Mouse (Mus musculus): ENCODE measurements around the gene Kifc5b. TPM values are rescaled to one million over a fixed set of nuclear protein-coding genes. Genes with fewer than 3 reads are reported as not detected.
A peak's percentile ranks its signal among the peaks of the same experiment; 100 is the strongest.

The Kifc5b gene
- 6.9 and 11.2 TPM in 2 replicates for polyA plus RNA-seq (2014; fragmentation: Nextera tagmentation; extraction: Ambion mirVana)

- peaks cover 8% of the 10 kb centered on the region; the same call in 1 of the 2 replicates for H3K36me3 ChIP-seq (ENCODE audit: control insufficient read depth, insufficient read depth, low read length)
- under 1% methylated on average over 71 of the region's 72 CpGs for WGBS
- H3K4me3 ChIP-seq (ENCODE audit: low read length), result peak within 1 kb of the TSS; percentile 65
- peak within 1 kb of the TSS; percentile 69 for H3K9ac ChIP-seq (ENCODE audit: low read depth, low read length)
- peak within 1 kb of the TSS; percentile 48 for H3K4me2 ChIP-seq (replicated peaks; ENCODE audit: low read depth, low read length)
- H3K4me1 ChIP-seq (ENCODE audit: control insufficient read depth, insufficient read depth, low read length), result peaks cover 4% of the 10 kb centered on the region; the same call in 1 of the 2 replicates
- no peaks in the 10 kb centered on the region for H3K27me3 ChIP-seq (ENCODE audit: control insufficient read depth, insufficient read depth, low read length)
- H3K27ac ChIP-seq (ENCODE audit: low read depth, low read length), result peak within 1 kb of the TSS; percentile 67
- no peaks in the 10 kb centered on the region for H3K9me3 ChIP-seq (ENCODE audit: control insufficient read depth, low read length)
- ATAC-seq (ENCODE audit: low FRiP score, low TSS enrichment), result peak; percentile 99
Observed at GRCm38 (mm10) chr17:26916711-26917482, at the start of gene Kifc5b. Gene Kifc5b (plus strand): TSS chr17:26917091.

- Histone ChIP-seq H3K9me3 (ENCODE audit: control insufficient read depth, low read length) (no peaks in the 10 kb centered on the region), H3K4me2 (replicated peaks; ENCODE audit: low read depth, low read length) (no peak overlapping the region), H3K27me3 (ENCODE audit: control insufficient read depth, insufficient read depth, low read length) (no peaks in the 10 kb centered on the region), H3K4me1 (ENCODE audit: control insufficient read depth, insufficient read depth, low read length) (no peaks in the 10 kb centered on the region), H3K36me3 (ENCODE audit: control insufficient read depth, insufficient read depth, low read length) (no peaks in the 10 kb centered on the region), H3K4me3 (ENCODE audit: low read length) (no peak overlapping the region), H3K9ac (ENCODE audit: low read depth, low read length) (no peak overlapping the region), H3K27ac (ENCODE audit: low read depth, low read length) (no peak overlapping the region)
- 29% methylated on average over 5 of the region's 5 CpGs for WGBS
- ATAC-seq (ENCODE audit: low FRiP score, low TSS enrichment), result no peak
Observed at GRCm38 (mm10) chr17:26868756-26869155, 48.1 kb upstream of the Kifc5b start.

- Histone ChIP-seq H3K4me2 (replicated peaks; ENCODE audit: low read depth, low read length) (no peak overlapping the region), H3K4me3 (ENCODE audit: low read length) (no peak overlapping the region), H3K27ac (ENCODE audit: low read depth, low read length) (no peak overlapping the region), H3K9me3 (ENCODE audit: control insufficient read depth, low read length) (no peaks in the 10 kb centered on the region), H3K4me1 (ENCODE audit: control insufficient read depth, insufficient read depth, low read length) (no peaks in the 10 kb centered on the region), H3K36me3 (ENCODE audit: control insufficient read depth, insufficient read depth, low read length) (no peaks in the 10 kb centered on the region), H3K27me3 (ENCODE audit: control insufficient read depth, insufficient read depth, low read length) (no peaks in the 10 kb centered on the region), H3K9ac (ENCODE audit: low read depth, low read length) (no peak overlapping the region)
- ATAC-seq (ENCODE audit: low FRiP score, low TSS enrichment), result no peak
- WGBS, result 63% methylated on average over 3 of the region's 3 CpGs
Observed at GRCm38 (mm10) chr17:26872870-26873269, 44.0 kb upstream of the Kifc5b start.

GRCm38 (mm10) chr17:26873502-26873901 lies 43.4 kb upstream of the Kifc5b start:
- Histone ChIP-seq H3K4me1 (ENCODE audit: control insufficient read depth, insufficient read depth, low read length) (no peaks in the 10 kb centered on the region), H3K9me3 (ENCODE audit: control insufficient read depth, low read length) (no peaks in the 10 kb centered on the region), H3K4me3 (ENCODE audit: low read length) (no peak overlapping the region), H3K4me2 (replicated peaks; ENCODE audit: low read depth, low read length) (no peak overlapping the region), H3K27me3 (ENCODE audit: control insufficient read depth, insufficient read depth, low read length) (no peaks in the 10 kb centered on the region), H3K36me3 (ENCODE audit: control insufficient read depth, insufficient read depth, low read length) (no peaks in the 10 kb centered on the region), H3K9ac (ENCODE audit: low read depth, low read length) (no peak overlapping the region), H3K27ac (ENCODE audit: low read depth, low read length) (no peak overlapping the region)
- no peak for ATAC-seq (ENCODE audit: low FRiP score, low TSS enrichment)
- WGBS, result 73% methylated on average over 8 of the region's 8 CpGs

- no peaks in the 10 kb centered on the region for H3K4me1 ChIP-seq (ENCODE audit: control insufficient read depth, insufficient read depth, low read length)
- no peak overlapping the region for H3K4me3 ChIP-seq (ENCODE audit: low read length)
- no peak overlapping the region for H3K27ac ChIP-seq (ENCODE audit: low read depth, low read length)
- WGBS, result 77% methylated on average over 11 of the region's 11 CpGs
- ATAC-seq (ENCODE audit: low FRiP score, low TSS enrichment), result no peak
- H3K27me3 ChIP-seq (ENCODE audit: control insufficient read depth, insufficient read depth, low read length), result no peaks in the 10 kb centered on the region
- no peak overlapping the region for H3K9ac ChIP-seq (ENCODE audit: low read depth, low read length)
- no peaks in the 10 kb centered on the region for H3K9me3 ChIP-seq (ENCODE audit: control insufficient read depth, low read length)
- H3K4me2 ChIP-seq (replicated peaks; ENCODE audit: low read depth, low read length), result no peak overlapping the region
- H3K36me3 ChIP-seq (ENCODE audit: control insufficient read depth, insufficient read depth, low read length), result no peaks in the 10 kb centered on the region
Observed at GRCm38 (mm10) chr17:26874542-26874941, 42.3 kb upstream of the Kifc5b start.

GRCm38 (mm10) chr17:26877927-26878326 lies 39.0 kb upstream of the Kifc5b start:
- no peaks in the 10 kb centered on the region for H3K9me3 ChIP-seq (ENCODE audit: control insufficient read depth, low read length)
- ATAC-seq (ENCODE audit: low FRiP score, low TSS enrichment), result no peak
- H3K4me3 ChIP-seq (ENCODE audit: low read length), result no peak overlapping the region
- H3K9ac ChIP-seq (ENCODE audit: low read depth, low read length), result no peak overlapping the region
- no peaks in the 10 kb centered on the region for H3K27me3 ChIP-seq (ENCODE audit: control insufficient read depth, insufficient read depth, low read length)
- H3K4me2 ChIP-seq (replicated peaks; ENCODE audit: low read depth, low read length), result no peak overlapping the region
- 75% methylated on average over 7 of the region's 7 CpGs for WGBS
- H3K27ac ChIP-seq (ENCODE audit: low read depth, low read length), result no peak overlapping the region
- no peaks in the 10 kb centered on the region for H3K36me3 ChIP-seq (ENCODE audit: control insufficient read depth, insufficient read depth, low read length)
- no peaks in the 10 kb centered on the region for H3K4me1 ChIP-seq (ENCODE audit: control insufficient read depth, insufficient read depth, low read length)

- Histone ChIP-seq H3K4me3 (ENCODE audit: low read length) (no peak overlapping the region), H3K27ac (ENCODE audit: low read depth, low read length) (no peak overlapping the region), H3K9me3 (ENCODE audit: control insufficient read depth, low read length) (no peaks in the 10 kb centered on the region), H3K4me2 (replicated peaks; ENCODE audit: low read depth, low read length) (no peak overlapping the region), H3K27me3 (ENCODE audit: control insufficient read depth, insufficient read depth, low read length) (no peaks in the 10 kb centered on the region), H3K36me3 (ENCODE audit: control insufficient read depth, insufficient read depth, low read length) (no peaks in the 10 kb centered on the region), H3K9ac (ENCODE audit: low read depth, low read length) (no peak overlapping the region), H3K4me1 (ENCODE audit: control insufficient read depth, insufficient read depth, low read length) (no peaks in the 10 kb centered on the region)
- no peak for ATAC-seq (ENCODE audit: low FRiP score, low TSS enrichment)
- WGBS, result 91% methylated on average over 6 of the region's 6 CpGs
Observed at GRCm38 (mm10) chr17:26879235-26879634, 37.7 kb upstream of the Kifc5b start.

- ATAC-seq (ENCODE audit: low FRiP score, low TSS enrichment), result no peak
- H3K9me3 ChIP-seq (ENCODE audit: control insufficient read depth, low read length), result no peaks in the 10 kb centered on the region
- WGBS, result 48% methylated on average over 1 of the region's 1 CpGs
- H3K4me3 ChIP-seq (ENCODE audit: low read length), result no peak overlapping the region
- H3K4me1 ChIP-seq (ENCODE audit: control insufficient read depth, insufficient read depth, low read length), result peaks cover 5% of the 10 kb centered on the region
- H3K36me3 ChIP-seq (ENCODE audit: control insufficient read depth, insufficient read depth, low read length), result no peaks in the 10 kb centered on the region
- H3K27ac ChIP-seq (ENCODE audit: low read depth, low read length), result no peak overlapping the region
- H3K9ac ChIP-seq (ENCODE audit: low read depth, low read length), result no peak overlapping the region
- H3K27me3 ChIP-seq (ENCODE audit: control insufficient read depth, insufficient read depth, low read length), result peaks cover 7% of the 10 kb centered on the region; the same call in 1 of the 2 replicates
- no peak overlapping the region for H3K4me2 ChIP-seq (replicated peaks; ENCODE audit: low read depth, low read length)
Observed at GRCm38 (mm10) chr17:26882706-26883105, 34.2 kb upstream of the Kifc5b start.

GRCm38 (mm10) chr17:26883585-26883984 lies 33.3 kb upstream of the Kifc5b start:
- ATAC-seq (ENCODE audit: low FRiP score, low TSS enrichment), result no peak
- Histone ChIP-seq H3K9ac (ENCODE audit: low read depth, low read length) (no peak overlapping the region), H3K4me1 (ENCODE audit: control insufficient read depth, insufficient read depth, low read length) (peaks cover 5% of the 10 kb centered on the region), H3K27me3 (ENCODE audit: control insufficient read depth, insufficient read depth, low read length) (peaks cover 7% of the 10 kb centered on the region; the same call in 1 of the 2 replicates), H3K36me3 (ENCODE audit: control insufficient read depth, insufficient read depth, low read length) (no peaks in the 10 kb centered on the region), H3K27ac (ENCODE audit: low read depth, low read length) (no peak overlapping the region), H3K4me2 (replicated peaks; ENCODE audit: low read depth, low read length) (no peak overlapping the region), H3K9me3 (ENCODE audit: control insufficient read depth, low read length) (no peaks in the 10 kb centered on the region), H3K4me3 (ENCODE audit: low read length) (no peak overlapping the region)
- WGBS, result 77% methylated on average over 6 of the region's 6 CpGs
